Mouse (Mus musculus): ENCODE results near the gene Nlgn1. TPM values are rescaled to one million over a fixed set of nuclear protein-coding genes. Genes with fewer than 3 reads are reported as not detected.

The Nlgn1 gene
- total RNA-seq, 2 experiments from 2014 or later = 95.1 to 107 TPM

GRCm38 (mm10) chr3:26105528-26105927 is 226.7 kb downstream of the Nlgn1 start:
- no peak for DNase-seq (ENCODE audit: extremely low spot score in 1 of 2, low spot score in 1 of 2)

- DNase-seq (ENCODE audit: extremely low spot score in 1 of 2, low spot score in 1 of 2) = no peak
These were observed 230.0 kb downstream of the Nlgn1 start for GRCm38 (mm10) chr3:26102271-26102670.

- no peak for DNase-seq (ENCODE audit: extremely low spot score in 1 of 2, low spot score in 1 of 2)
These were observed 236.7 kb downstream of the Nlgn1 start for GRCm38 (mm10) chr3:26095551-26095950.

GRCm38 (mm10) chr3:26069366-26069765 is 262.9 kb downstream of the Nlgn1 start:
- no peak for DNase-seq (ENCODE audit: extremely low spot score in 1 of 2, low spot score in 1 of 2)

GRCm38 (mm10) chr3:26050769-26051168 is 281.5 kb downstream of the Nlgn1 start:
- DNase-seq (ENCODE audit: extremely low spot score in 1 of 2, low spot score in 1 of 2) = no peak

- no peak for DNase-seq (ENCODE audit: extremely low spot score in 1 of 2, low spot score in 1 of 2)
These were observed 289.3 kb downstream of the Nlgn1 start for GRCm38 (mm10) chr3:26042966-26043365.

- DNase-seq (ENCODE audit: extremely low spot score in 1 of 2, low spot score in 1 of 2) = no peak
These were observed 292.6 kb downstream of the Nlgn1 start for GRCm38 (mm10) chr3:26039696-26040095.

- DNase-seq (ENCODE audit: extremely low spot score in 1 of 2, low spot score in 1 of 2) = no peak
These were observed 306.2 kb downstream of the Nlgn1 start for GRCm38 (mm10) chr3:26026025-26026424.

GRCm38 (mm10) chr3:26023217-26023616 is 309.0 kb downstream of the Nlgn1 start:
- DNase-seq (ENCODE audit: extremely low spot score in 1 of 2, low spot score in 1 of 2) = no peak

- no peak for DNase-seq (ENCODE audit: extremely low spot score in 1 of 2, low spot score in 1 of 2)
These were observed 310.6 kb downstream of the Nlgn1 start for GRCm38 (mm10) chr3:26021632-26022184.

GRCm38 (mm10) chr3:26011310-26012078 is 320.8 kb downstream of the Nlgn1 start:
- DNase-seq (ENCODE audit: extremely low spot score in 1 of 2, low spot score in 1 of 2) = no peak

GRCm38 (mm10) chr3:26002863-26003608 is 329.2 kb downstream of the Nlgn1 start:
- DNase-seq (ENCODE audit: extremely low spot score in 1 of 2, low spot score in 1 of 2) = no peak

GRCm38 (mm10) chr3:26002367-26002766 is 329.9 kb downstream of the Nlgn1 start:
- DNase-seq (ENCODE audit: extremely low spot score in 1 of 2, low spot score in 1 of 2) = peak in 1 of 2 experiments; percentile 54

- no peak for DNase-seq (ENCODE audit: extremely low spot score in 1 of 2, low spot score in 1 of 2)
These were observed 364.7 kb downstream of the Nlgn1 start for GRCm38 (mm10) chr3:25967546-25967945.

- no peak for DNase-seq (ENCODE audit: extremely low spot score in 1 of 2, low spot score in 1 of 2)
These were observed 368.0 kb downstream of the Nlgn1 start for GRCm38 (mm10) chr3:25964237-25964636.

- no peak for DNase-seq (ENCODE audit: extremely low spot score in 1 of 2, low spot score in 1 of 2)
These were observed 368.7 kb downstream of the Nlgn1 start for GRCm38 (mm10) chr3:25963568-25963967.

- no peak for DNase-seq (ENCODE audit: extremely low spot score in 1 of 2, low spot score in 1 of 2)
These were observed 415.7 kb downstream of the Nlgn1 start for GRCm38 (mm10) chr3:25916535-25916934.

- no peak for DNase-seq (ENCODE audit: extremely low spot score in 1 of 2, low spot score in 1 of 2)
These were observed 417.7 kb downstream of the Nlgn1 start for GRCm38 (mm10) chr3:25914365-25915065.

GRCm38 (mm10) chr3:25903140-25903809 is 429.0 kb downstream of the Nlgn1 start:
- peak; percentile 32 to 74 for DNase-seq (ENCODE audit: extremely low spot score in 1 of 2, low spot score in 1 of 2)

GRCm38 (mm10) chr3:25897456-25897855 is 434.8 kb downstream of the Nlgn1 start:
- DNase-seq (ENCODE audit: extremely low spot score in 1 of 2, low spot score in 1 of 2) = no peak

Measured in layer of hippocampus, postnatal 25 days (tissue).